Mouse (Mus musculus): ENCODE results near the gene Prm1.

DNA sequence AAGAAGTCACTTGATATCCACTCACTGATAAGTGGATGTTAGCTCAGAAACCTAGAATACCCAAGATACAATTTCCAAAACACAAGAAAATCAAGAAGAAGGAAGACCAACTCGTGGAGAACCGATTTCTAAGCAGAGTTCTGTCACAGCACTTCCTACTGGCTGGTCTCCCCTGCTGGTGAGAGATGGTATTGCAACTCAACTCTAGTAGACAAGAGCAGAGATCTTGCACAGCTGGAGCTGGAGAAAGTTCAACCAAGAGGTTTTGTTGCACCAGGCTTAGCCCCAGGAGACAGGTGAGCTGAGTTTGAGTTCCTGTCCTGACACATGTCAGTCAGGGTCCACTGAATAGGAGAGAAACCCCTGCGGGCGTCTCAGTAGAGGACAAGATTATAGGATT lies 38.5 kb downstream of the Prm1 start:
- TF ChIP-seq CTCF (IDR thresholded peaks at IDR 0.05; ENCODE audit: insufficient read depth, low read depth, low read length), result no peak
- TF ChIP-seq POLR2A (IDR thresholded peaks at IDR 0.05; ENCODE audit: insufficient read depth, low read depth, low read length), result no peak

Data from olfactory bulb, adult 2 months (tissue).